Mouse (Mus musculus): Measurements from ENCODE around the gene Olfr1394.
"Not testable (repeated sequence)": the region's sequence is repeated elsewhere in the genome, so short reads cannot be mapped to it uniquely, and the experiment has no call there.

The Olfr1394 gene

DNA sequence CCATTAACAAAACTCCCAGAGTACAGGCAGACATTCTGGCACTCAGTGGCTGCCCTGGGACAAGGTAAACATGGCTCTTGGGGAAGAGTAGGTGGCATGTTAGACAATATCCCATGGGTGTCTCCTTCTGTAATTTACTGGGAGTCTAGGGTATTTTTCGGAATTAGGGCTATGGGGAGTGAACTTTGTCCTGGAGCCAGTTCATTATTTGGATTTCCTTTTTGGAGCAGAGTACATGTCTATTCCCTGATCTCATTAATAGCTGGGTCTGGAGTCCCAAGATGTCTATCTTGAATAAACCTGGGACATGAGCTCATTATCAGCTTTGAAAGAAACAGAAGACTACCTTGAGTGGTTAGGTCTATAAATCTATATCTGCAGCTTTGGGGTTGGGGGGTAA, at the start of gene Olfr1394:
Olfr1394 (plus strand) TSS at position 301 of the 400 bp plus-strand sequence.
- no peak for DNase-seq (ENCODE audit: low read depth, low spot score)

DNA sequence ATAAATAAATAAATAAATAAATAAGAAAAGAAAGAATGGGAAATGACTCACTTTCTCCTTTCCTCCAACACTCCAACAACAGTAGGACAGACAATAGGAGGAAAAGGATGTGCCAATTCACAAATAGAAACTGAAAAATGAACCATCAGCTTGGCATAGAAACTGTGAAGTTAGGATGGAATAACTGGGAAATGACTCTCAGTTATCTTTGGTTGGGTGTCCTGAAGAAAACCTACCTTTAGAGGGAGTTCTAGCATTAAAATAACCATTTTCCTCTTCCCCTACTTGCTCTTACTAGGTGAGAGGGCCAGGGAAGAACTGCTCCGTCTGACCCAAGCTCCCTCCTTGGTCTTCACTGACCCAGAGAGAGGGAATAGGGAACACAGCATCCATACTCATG, 48.4 kb upstream of the Olfr1394 start:
- no peak for DNase-seq (ENCODE audit: low read depth, low spot score)

DNA sequence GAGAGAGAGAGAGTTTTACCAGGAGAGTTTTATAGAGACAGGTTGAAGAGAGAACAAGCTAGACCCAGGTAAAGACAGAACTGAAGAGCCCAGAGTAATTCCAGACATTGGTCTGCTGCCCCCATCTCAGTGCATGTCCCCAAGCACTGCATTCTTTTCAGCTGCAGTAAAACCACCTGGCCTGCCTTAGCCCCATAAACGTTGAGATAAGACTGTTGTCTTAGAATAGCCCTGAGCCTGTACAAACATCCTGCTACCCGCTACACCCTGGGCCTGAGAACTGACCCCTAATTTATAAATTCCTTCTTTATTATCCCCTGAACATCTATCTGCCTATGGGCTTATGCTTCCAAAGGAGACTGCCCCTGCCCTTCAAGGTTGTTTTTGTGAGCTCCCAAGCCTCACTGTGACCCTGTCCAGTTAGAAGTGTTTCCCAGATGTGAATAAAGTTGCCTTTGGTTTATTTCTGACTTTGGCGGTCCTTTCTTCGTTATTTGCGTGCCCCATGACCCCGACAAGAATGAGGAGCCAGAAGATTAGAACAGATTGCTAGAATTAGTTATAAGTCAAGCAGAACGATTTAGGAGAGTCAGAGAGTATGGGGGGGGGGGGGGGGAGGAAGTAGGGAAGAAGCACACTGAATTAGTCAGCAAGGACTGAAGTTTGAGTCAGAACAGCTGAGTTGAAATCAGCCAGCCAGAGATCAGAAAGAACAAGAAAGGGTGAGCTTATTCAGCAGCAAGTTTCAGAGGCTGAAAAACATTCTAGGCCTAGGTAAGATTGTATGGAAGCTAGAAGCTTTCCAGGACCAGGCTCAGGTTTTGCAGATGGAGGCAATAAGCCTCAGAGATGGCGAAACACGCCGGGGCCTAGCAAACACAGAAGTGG, 46.3 kb upstream of the Olfr1394 start:
- no peak for DNase-seq (ENCODE audit: low read depth, low spot score)

DNA sequence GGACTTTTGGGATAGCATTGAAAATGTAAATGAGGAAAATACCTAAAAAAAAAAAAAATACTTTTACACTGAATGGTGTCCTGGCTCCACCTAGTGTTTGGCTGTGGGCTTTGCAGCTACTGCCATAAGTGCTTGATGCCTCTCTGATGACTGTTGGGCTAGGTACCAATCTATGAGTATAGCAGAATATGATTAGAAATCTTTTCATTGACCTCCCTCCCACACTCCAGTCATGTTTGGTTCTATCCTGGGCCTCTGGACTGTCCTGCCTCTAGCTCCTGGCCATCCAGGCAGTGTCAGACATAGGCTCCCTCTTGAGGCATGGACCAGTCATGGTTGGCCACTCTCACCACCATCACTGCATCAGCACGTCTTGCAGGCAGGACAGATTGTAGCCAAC, 45.3 kb upstream of the Olfr1394 start:
- DNase-seq (ENCODE audit: low read depth, low spot score) = no peak

DNA sequence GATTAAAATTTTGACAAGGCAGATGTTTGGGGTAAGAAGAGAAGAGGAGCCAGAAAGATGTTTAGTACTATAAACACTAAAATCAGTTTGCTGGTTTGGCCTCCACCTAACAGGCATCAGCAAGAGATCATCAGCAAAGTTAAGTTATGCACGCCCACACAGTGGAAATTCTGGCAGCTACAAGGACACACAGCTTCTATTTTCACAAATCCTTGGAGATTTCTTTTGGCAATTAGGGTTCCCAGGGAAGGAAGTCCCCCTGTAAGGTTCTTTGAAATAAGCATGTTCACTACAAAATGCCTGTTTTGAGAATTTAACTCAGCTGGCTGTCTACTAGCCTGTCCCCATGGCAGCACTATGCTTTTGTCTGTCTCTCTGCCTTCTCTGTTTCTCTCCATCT, 43.2 kb upstream of the Olfr1394 start:
- DNase-seq (ENCODE audit: low read depth, low spot score) = no peak

DNA sequence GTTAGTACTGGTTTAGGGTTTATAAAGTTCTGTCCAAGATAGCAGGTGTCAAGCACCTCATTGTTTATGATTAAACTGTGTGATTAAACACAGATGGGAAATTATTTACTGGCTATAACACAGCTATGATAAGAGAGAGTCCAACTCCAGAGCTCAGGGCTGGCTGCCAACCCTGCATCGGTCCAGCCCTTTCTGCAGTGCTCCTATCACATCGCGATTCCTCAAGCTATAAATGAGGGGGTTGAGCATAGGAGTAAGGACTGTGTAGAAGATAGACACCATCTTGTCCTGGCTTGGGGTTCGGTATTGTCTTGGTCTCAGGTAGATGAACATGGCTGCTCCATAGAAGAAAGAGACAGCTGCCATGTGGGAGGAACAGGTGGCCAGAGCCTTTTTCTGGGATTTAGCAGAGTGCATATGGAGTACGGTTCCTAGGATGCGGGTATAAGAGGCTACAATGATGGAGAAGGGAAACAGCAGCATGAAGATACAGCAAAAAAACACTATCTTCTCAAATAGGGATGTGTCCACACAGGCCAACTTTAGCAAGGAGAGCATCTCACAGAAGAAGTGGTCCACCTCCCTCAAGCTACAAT, 41.5 kb upstream of the Olfr1394 start:
- no peak for DNase-seq (ENCODE audit: low read depth, low spot score)

DNA sequence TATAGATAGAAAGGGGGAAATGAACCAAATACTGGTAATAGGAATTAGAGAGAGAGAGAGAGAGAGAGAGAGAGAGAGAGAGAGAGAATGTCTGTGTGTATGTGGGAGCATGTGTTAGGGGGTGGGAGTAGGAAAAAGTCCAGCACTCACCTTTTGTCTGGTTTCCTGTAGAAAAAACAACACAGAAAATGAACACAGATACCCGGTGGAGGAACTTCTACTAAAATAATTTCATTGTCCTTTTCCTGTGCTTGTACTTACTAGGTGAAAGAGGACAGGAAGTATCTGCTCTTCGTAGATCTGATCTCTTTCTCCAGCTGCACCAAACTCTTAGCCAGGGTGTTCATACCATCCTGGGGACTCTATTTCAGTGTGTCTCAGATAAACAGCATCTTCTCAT, 40.0 kb upstream of the Olfr1394 start:
- no peak for DNase-seq (ENCODE audit: low read depth, low spot score)

DNA sequence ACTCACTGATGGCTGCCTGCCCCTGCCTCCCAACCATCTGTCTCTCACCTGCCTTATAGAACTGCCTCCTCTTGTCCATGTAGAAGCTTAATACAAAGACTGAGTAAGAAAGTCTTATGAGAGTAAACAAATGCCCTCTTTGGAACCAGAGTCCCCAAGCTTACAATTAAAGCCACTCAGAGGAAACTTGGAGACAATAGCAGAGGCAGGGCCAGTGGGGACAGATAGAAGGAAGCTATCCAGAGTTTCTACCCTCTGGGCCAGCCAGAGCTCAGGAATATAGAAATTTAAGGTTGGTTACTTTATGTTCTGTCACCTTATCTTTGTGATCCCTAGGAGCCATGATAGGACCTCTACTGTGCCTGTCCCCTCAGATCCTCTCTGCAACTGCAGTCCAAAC, 39.4 kb upstream of the Olfr1394 start, which contains the start of gene Olfr1396:
Olfr1396 (minus strand) TSS at position 101 of the 400 bp plus-strand sequence.
- no peak for DNase-seq (ENCODE audit: low read depth, low spot score)

DNA sequence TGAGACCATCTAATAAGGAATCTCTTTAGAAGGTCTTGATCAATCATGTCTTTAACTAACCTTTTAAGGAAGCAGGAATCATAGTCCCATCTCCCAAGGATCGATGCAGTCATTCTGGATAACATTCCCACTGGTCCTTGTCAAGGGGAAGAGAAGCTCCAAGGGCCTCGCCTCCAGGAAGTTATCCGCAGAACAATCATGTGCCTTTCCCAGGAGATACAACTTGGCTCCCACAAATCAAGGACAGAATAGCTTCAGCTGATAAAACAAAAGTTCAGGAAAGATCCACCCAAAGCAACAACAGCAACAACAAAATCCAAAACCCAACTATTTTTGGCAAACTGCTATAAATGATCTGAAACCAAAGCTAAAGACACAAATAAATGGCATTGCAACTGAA, 34.5 kb upstream of the Olfr1394 start:
- DNase-seq (ENCODE audit: low read depth, low spot score) = no peak

DNA sequence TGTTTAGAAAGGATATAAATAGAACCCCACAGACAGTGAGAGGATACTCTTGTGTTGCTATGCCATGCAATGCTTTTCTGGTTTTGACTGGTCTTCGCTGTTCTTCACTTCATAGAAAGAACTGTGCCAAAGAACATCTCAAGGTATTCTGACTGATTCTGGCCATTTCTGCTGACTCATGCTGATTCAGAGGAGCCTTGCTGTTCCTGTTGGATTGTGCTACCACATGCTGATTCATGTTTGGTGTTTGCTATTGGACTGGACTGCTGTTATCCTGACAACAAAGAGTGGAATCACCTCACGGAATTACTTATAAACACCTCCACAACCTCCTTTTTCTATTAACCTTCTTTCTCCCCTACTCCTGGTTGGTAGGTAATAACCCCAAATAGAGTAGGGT, 30.0 kb upstream of the Olfr1394 start:
- DNase-seq (ENCODE audit: low read depth, low spot score) = no peak

DNA sequence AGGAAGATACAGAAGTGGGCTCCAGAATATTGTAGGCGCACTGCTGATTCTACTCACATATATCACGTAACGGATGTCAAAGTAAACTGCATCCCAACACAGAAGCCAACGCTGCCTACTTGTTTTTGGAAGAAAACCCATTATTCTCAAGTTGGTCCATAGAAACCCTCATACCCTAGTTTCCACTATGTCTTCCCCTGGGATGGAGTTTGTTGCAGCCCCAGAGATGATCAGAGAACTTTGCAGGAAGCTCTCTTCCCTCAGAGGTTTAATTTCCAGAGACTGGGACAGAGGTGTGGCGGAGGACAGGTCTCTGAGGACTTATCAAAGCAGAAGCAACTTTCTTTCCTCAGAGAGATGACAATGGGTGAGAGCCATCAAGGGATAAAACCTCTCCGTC, 12.2 kb upstream of the Olfr1394 start, which contains the start of gene Olfr1395:
Olfr1395 (plus strand) TSS at position 301 of the 400 bp plus-strand sequence.
- DNase-seq (ENCODE audit: low read depth, low spot score) = no peak

DNA sequence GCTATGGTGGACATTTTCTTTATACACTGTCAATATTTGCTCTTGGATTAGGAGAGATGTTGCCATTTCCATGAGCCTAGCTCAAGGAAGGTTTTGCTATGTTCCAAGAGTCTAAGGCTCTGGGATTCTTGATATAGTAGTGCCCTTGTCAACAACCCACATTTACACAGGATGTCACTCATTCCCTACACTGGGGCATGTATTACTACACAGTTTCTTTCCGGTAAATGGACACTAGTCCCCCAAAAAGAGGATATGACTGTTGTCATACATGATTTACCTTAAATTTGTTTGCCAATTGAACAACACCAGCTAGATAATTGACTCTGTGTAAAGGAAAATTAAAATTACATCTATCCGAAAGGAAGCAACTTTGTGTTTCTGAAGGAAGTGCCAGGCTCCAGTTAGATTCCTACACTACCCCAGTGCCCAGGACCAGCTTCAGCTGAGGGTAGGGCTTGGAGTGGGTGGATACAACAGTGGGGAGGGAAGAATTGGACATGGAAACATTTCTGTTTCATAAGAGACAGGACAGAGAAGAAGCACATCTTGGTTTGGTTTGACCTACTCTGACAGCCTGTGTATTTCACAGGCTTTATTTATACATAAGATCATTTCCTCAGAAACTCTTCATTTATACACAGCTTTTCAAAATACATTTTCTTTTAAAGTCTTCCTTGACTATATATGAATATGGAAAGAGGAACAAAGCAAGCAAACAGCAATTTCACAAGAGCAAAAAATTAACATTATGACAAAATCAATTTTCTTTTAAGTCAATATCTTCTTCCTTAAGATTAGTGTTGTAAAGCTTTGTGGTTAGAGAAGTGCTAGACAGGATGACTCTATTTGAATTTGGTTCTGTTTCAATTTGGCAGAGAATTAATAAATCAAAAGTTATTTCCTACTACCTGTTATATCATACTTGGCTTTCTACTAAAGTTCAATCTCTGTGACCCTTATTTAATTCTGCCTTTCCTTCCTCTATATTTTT, 2.9 kb downstream of the Olfr1394 start:
- no peak for DNase-seq (ENCODE audit: low read depth, low spot score)

DNA sequence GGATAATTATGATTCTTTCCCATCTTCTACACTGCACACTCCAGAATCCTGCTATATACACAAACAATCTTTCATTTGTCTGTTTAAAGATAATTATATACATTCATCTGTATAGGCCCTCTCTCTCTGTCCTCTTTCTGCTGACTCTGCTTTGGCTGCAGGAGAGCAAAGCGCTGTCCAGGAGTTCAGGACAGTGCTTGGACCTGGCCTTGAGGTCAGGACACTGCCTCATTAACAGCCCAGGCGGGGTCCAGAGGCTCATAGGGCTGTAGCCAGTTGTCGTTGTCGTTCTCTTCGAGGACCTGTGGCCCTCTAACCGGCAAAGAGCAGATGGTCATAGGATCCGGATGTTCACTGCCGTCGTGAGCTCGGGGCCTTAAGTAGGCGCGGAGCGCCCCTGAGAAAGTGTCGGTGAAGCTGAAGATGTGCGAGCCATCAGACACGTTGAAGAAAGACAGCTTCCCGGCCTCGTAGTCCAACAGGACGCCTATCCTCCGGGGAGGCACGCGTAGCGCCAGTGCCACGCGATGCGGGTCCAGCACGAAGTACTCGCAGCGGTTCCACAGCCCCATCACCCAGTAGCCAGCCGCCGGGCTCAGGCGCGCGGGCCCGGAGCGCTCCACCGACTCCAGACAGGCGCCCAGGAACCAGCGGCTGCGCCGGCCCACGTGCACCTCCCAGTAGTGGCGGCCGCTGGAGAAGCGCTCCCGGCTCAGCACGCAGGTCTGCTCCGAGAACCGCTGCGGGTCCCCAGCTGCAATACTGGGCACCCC, 14.8 kb downstream of the Olfr1394 start:
- DNase-seq (ENCODE audit: low read depth, low spot score) = no peak

DNA sequence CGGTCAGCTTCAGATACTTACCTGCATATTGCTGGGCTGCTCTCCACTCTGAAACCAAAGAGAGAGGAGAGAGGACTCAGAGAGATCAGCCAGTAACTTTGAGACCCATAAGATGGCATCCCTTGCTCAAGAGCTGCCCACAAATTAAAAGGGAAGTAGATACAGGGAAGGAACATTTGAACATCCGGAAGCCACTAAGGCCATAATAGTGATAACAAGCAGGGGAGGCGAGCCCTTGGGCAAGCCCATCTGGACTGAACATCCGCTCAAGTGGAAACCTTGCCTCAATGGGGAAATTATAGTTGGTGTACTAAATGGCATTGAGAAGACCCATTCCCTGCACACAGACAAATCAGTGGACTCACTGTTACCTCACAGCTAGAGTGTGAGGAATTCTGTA, 16.4 kb downstream of the Olfr1394 start:
- no peak for DNase-seq (ENCODE audit: low read depth, low spot score)

DNA sequence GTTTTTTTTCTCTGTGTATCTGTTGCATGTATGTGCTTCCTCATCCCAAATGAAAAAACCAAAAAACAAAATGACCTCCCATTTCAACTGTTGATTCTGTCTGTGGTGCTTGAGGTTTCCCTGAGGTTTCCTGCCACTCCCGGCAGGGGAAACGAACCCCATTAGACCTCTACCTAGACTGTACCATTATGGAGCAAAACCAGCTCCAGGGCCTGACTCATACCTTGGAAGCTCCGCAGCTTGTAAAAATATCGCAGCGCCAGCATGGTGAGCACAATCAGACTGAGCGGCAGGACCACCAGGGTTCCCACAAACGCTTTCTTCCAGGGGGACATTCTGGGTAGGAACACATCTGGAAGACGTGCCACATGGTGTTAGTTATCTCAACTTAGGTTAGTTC, 21.2 kb downstream of the Olfr1394 start:
- DNase-seq (ENCODE audit: low read depth, low spot score) = no peak

DNA sequence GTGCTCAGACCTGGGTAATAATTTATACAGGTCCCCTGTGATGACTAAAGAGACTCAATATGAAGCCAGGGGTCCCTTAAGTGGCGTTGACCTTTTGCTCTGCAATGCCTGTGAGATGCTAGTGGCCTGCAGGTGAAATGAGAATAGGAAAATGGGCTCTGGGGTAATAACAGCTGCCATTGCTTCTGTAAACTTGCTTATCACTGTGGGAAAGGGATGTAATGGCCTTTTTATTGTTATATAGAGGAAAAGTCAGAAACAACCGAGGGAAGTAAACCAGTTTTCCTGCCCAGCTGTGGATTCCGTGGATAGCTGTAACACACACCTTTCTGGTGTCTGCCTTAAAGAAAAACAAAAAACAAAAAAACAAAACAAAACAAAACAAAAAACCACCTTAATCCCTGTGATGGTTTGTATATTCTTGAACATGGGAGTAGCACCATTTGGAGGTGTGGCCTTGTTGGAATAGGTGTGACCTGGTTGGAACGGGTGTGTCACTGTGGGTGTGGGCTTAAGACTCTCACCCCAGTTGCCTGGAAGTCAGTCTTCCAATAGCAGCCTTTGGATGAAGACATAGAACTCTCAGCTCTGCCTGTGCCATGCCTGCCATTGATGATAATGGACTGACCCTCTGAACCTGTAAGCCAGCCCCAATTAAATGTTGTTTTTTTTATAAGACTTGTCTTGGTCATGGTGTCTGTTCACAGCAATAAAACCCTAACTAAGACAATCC, 22.0 kb downstream of the Olfr1394 start:
- not testable (repeated sequence) for DNase-seq (ENCODE audit: low read depth, low spot score)

DNA sequence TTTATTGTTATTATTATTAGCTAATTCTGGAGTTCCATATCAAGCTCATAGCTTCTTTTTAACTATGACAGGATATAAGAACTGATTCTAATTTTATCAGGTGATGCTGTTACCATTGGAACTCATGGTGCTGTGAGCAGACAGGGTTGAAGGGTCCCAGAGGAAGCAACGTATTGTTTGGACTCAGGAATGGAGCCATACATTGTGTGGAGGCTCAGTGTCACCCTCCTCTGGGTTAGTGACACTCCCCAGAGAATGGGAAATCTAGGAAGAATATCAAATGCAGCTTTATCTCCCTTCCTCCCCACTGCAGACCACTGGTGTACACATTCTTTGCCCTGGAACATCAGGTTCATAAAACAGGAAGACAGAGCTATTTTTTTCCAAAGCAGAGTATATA, 29.0 kb downstream of the Olfr1394 start:
- no peak for DNase-seq (ENCODE audit: low read depth, low spot score)

DNA sequence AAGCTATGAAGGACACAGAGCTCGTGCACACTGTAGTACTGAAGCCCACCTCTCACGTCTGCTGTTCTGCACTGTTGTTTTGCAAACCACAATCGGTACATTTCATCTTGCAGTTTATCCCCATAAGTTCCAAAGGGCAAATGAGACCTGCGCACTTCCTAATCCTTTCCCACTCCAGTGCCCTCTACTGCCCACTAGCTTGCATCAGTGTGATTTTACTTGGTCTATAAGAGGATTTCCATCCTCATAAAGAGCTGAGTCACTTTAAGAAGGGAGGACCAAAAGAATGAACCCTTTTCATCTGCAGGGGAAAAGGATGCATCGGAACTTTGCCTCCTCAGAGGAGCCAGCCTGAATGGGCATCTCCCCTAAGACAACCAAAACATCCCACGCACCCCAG, 32.3 kb downstream of the Olfr1394 start:
- no peak for DNase-seq (ENCODE audit: low read depth, low spot score)

DNA sequence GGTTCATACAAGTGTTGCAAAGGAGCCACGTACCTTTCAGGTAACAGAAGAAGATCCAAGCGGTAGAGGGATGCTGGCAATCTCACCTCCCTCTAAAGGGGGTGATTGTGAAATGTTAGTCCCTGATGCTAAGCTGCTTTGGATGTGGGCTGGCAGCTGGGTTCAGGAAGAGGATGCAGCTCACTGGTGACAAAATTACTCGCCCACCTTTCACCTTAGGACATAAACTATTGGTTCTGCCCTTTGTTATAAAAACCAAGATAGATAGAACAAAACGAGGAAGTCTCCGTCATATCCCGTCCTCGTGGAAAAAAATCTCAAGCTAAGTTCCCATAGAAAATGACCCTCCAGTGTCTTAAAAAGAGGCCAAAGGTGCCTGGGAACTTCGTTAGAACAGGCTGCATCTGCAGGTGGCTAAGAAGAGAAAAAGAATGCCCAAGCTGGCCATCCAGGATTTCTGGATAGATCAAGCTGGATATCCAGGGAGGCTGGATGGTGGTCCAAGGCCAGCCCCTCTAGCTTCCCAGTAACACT, 32.8 kb downstream of the Olfr1394 start, which contains the start of gene Btnl9:
Btnl9 (minus strand) TSS at position 205 of the 534 bp plus-strand sequence.
- DNase-seq (ENCODE audit: low read depth, low spot score) = no peak

DNA sequence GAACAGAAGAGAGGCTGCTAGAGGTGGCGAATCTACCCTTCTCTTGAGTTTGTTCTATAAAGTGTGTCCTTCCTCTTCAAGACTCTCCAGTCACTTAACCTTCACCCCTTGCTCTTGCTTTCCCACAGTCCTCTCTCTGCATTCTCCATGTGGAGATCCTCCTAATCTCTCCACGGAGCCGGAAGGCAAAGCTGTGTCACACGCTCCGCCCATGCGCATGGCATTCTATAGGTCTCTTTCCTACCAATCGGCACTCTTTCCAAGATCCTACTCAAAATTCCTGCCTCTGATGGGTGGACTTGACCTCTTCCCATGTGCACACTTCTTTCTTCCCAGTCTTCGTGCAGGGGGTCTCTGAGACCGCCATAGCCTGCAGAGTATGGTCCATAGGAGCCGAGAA, 33.5 kb downstream of the Olfr1394 start:
- no peak for DNase-seq (ENCODE audit: low read depth, low spot score)

All from brain, embryonic 18.5 days (tissue).